Mouse (Mus musculus) CH12.LX (cell line): ENCODE measurements around the gene Ncor2. TPM values are rescaled to one million over a fixed set of nuclear protein-coding genes. Genes with fewer than 3 reads are reported as not detected.

Experiments used
- DNase-seq: peaks from one replicate; pipeline ENCODE4 v3.0.0-alpha.2; 2013; ENCODE audit errors: extremely low read depth
- H3K27ac ChIP-seq: 2 replicates; pipeline ENCODE4 v1.5.1; 2012; ENCODE audit warnings: low read depth, mild to moderate bottlenecking, control low read depth, moderate library complexity; ENCODE audit not compliant: insufficient read depth
- H3K27me3 ChIP-seq: replicated peaks from 2 replicates; pipeline ENCODE3; 2012; ENCODE audit warnings: inconsistent platforms
- H3K36me3 ChIP-seq, 2 experiments: replicated peaks in 1 of 2; 2 replicates each; pipeline versions ENCODE3 to v1.6.1; 2012; ENCODE audit warnings: inconsistent platforms in 1 of 2, low read length in 1 of 2, mild to moderate bottlenecking in 1 of 2, mixed read lengths in 1 of 2, moderate library complexity in 1 of 2; ENCODE audit not compliant: control insufficient read depth in 1 of 2, insufficient read depth in 1 of 2
- H3K4me1 ChIP-seq, 2 experiments: 2 replicates each; pipeline ENCODE4 v1.6.1; 2012; ENCODE audit warnings: inconsistent platforms in 1 of 2, moderate library complexity in 1 of 2; ENCODE audit not compliant: insufficient read depth in 2 of 2, control insufficient read depth in 1 of 2
- H3K4me2 ChIP-seq: 2 replicates; pipeline ENCODE4 v1.6.1; 2012; ENCODE audit warnings: low read depth, mild to moderate bottlenecking, control low read depth; ENCODE audit not compliant: poor library complexity, insufficient read depth, severe bottlenecking
- H3K4me3 ChIP-seq, 3 experiments: fragments of 150-350 bp in 1 of 3; sonication (generic) in 1 of 3; replicated peaks in 1 of 3; 2 replicates each; pipeline versions ENCODE3 to v1.5.1; 2011 to 2012; ENCODE audit warnings: low read depth in 2 of 3, low read length in 2 of 3, mild to moderate bottlenecking in 2 of 3, moderate library complexity in 2 of 3, control low read depth in 1 of 3, improper control_type of control experiment in 1 of 3, inconsistent platforms in 1 of 3, mixed read lengths in 1 of 3; ENCODE audit not compliant: poor library complexity in 1 of 3
- H3K79me2 ChIP-seq: replicated peaks from 2 replicates; pipeline ENCODE4 v1.6.1; 2012; ENCODE audit warnings: mild to moderate bottlenecking, moderate library complexity; ENCODE audit not compliant: control insufficient read depth, poor library complexity, insufficient read depth, severe bottlenecking; ENCODE audit errors: extremely low read depth
- H3K9ac ChIP-seq: 2 replicates; pipeline ENCODE4 v1.6.1; 2012; ENCODE audit warnings: low read depth, mild to moderate bottlenecking, control low read depth, moderate library complexity; ENCODE audit not compliant: insufficient read depth
- H3K9me3 ChIP-seq: replicated peaks from 2 replicates; pipeline ENCODE3; 2012; ENCODE audit warnings: low read length, inconsistent platforms, mixed read lengths
- ETS1 ChIP-seq: conservative IDR thresholded peaks from 2 replicates; pipeline ENCODE4 v1.6.1; 2012; ENCODE audit warnings: low read depth, mild to moderate bottlenecking, inconsistent platforms, low read length, improper control_type of control experiment, moderate library complexity
- JUND ChIP-seq: conservative IDR thresholded peaks from 2 replicates; pipeline ENCODE4 v1.6.1; 2011; ENCODE audit warnings: low read depth, low read length, improper control_type of control experiment
- KAT2A ChIP-seq: IDR thresholded peaks from 2 replicates; pipeline ENCODE4 v1.6.1; 2012; ENCODE audit warnings: low read length, improper control_type of control experiment, inconsistent platforms; ENCODE audit not compliant: insufficient replicate concordance
- POLR2A ChIP-seq: IDR thresholded peaks from 2 replicates; pipeline ENCODE4 v1.6.1; 2011; ENCODE audit warnings: low read depth, mild to moderate bottlenecking, improper control_type of control experiment, low read length
- TBP ChIP-seq: conservative IDR thresholded peaks from 2 replicates; pipeline ENCODE4 v1.6.1; 2011; ENCODE audit warnings: low read depth, low read length, improper control_type of control experiment
- ZNF384 ChIP-seq: IDR thresholded peaks from 2 replicates; pipeline ENCODE4 v1.6.1; 2012; ENCODE audit warnings: low read depth, low read length, improper control_type of control experiment, inconsistent platforms
- dilution Hi-C: fragments of 300-500 bp; cut with MboI; formaldehyde crosslinking; loops from 2 replicates; pipeline ENCODE4 v1.14.3; 2020; ENCODE audit warnings: low sequenced_read_pairs; ENCODE audit not compliant: extremely low pct_unique_long_range_greater_than_20kb, extremely low pct_ligation_motif_present
- in situ Hi-C: fragments of 300-500 bp; cut with MboI; formaldehyde crosslinking; loops from 3 replicates; pipeline ENCODE4 v1.14.3; 2019; ENCODE audit warnings: low sequenced_read_pairs, low pct_ligation_motif_present, low pct_unique_long_range_greater_than_20kb, mixed read lengths
- polyA plus RNA-seq: library from polyadenylated mRNA; unstranded; fragments of >175 nt; gene quantifications from 2 replicates; pipeline ENCODE4 v1.2.1, GENCODE M21; 2012; ENCODE audit warnings: low read depth; ENCODE audit not compliant: insufficient read length
- total RNA-seq, 2 experiments: library from RNA; depleted of rRNA; stranded (reverse); fragments of 300-350 nt in 1 of 2; fragments of >200 nt in 1 of 2; gene quantifications; 2 replicates each; pipeline ENCODE4 v1.2.3; 2012 to 2014

The Ncor2 gene
- total and polyA plus RNA-seq, 3 experiments: 3.9 to 44.7 (median 10.8) TPM

DNA sequence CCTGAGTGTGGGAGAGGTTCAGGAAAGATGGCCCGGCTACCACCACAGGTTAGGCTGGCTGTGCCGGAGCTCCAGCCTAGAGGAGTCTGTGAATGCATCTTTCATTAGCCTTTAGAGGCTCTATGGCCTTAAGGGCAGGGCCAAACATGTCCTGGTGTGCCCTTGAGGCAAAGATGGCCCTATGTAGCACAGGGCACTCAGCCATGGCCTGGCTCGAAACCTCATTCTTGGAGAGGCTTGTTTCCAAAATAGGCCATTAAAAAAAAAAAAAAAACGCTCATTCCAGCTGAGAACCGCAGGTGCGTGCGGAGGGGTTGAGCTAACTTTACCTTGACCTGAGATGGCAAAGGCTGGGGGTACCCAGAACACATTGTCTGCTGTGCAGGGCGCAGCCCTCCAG lies 167.4 kb downstream of the Ncor2 start:
- peaks cover 9 to 63% of the 10 kb centered on the region in 2 experiments for H3K36me3 ChIP-seq
- dilution Hi-C loops (no loop called here), in situ Hi-C loops (loop anchor here (5.0 kb wide), 1 partner anchor 104 kb away; no protein-coding TSS in a partner anchor)
- TF ChIP-seq ZNF384 (0 out of 2 replicates have a peak, but pooled peaks have one; percentile 13), TBP (no peak)
- H3K9me3 ChIP-seq: no peaks in the 10 kb centered on the region
- H3K9ac ChIP-seq: no peak overlapping the region
- H3K27ac ChIP-seq: no peak overlapping the region
- H3K79me2 ChIP-seq: no peaks in the 10 kb centered on the region
- no peak for DNase-seq
- no peaks in the 10 kb centered on the region for H3K27me3 ChIP-seq
- H3K4me2 ChIP-seq: no peak overlapping the region
- peaks cover 4 to 26% of the 10 kb centered on the region in 2 experiments; a peak in 3 of 4 replicates for H3K4me1 ChIP-seq
- H3K4me3 ChIP-seq: no peak overlapping the region

DNA sequence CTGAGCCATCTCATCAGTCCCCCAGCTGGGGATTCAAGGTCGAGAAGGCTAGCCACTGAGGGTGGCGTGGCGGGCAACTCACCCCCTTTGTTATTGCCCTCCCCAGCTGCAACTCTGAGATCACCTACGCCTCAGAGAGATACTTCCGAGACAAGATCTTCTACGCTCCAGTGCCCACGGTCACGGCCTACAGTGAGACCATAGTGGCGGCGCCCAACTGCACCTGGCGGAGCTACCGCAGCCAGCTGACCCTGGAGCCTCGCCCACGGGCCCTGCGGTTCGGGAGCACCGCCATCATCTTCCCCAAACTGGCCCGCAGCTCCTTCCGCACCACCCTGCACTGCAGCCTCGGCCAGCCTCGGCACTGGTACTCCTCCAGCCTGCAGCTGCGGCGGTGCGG lies 167.9 kb downstream of the Ncor2 start:
- in situ Hi-C loops: loop anchor here (5.0 kb wide), 1 partner anchor 104 kb away; no protein-coding TSS in a partner anchor

DNA sequence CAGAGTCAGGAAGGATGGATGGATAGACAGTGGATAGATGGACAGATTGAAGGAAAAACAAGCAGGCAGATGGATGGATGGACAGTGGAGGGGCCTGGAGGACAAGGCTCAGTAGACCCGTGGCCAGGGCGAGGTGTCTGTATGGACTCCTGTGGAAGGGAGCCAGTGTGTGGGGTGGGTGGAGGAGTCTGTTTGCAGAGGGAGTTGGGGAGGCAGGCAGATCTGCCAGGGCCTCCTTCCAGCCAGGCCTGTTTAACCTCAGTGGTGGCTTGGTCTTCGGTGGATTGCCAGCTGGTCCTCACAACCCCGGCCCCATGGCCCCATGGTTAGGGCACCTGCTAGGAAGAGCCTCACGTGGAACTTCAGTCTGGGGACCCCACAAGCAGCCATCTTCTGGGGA lies 172.1 kb downstream of the Ncor2 start:
- in situ Hi-C loops: no loop called here

More for the DNA sequence above, 167.9 kb downstream of the Ncor2 start:
- H3K9ac ChIP-seq: no peak overlapping the region
- no peak overlapping the region for H3K4me3 ChIP-seq
- no peak overlapping the region for H3K4me2 ChIP-seq
- dilution Hi-C loops: no loop called here
- H3K79me2 ChIP-seq: no peaks in the 10 kb centered on the region
- H3K27ac ChIP-seq: no peak overlapping the region
- peak; percentile 49 for DNase-seq
- H3K36me3 ChIP-seq: peaks cover 4 to 59% of the 10 kb centered on the region in 2 experiments
- TF ChIP-seq ETS1 (0 out of 2 replicates have a peak, but pooled peaks have one; percentile 14), KAT2A (no peak)
- no peaks in the 10 kb centered on the region for H3K27me3 ChIP-seq
- peaks cover 4 to 26% of the 10 kb centered on the region in 2 experiments; a peak in 3 of 4 replicates for H3K4me1 ChIP-seq
- no peaks in the 10 kb centered on the region for H3K9me3 ChIP-seq

More for the DNA sequence above, 172.1 kb downstream of the Ncor2 start:
- Histone ChIP-seq H3K9me3 (peaks cover 2% of the 10 kb centered on the region), H3K4me1 (peaks cover 7 to 22% of the 10 kb centered on the region in 2 experiments; a peak in 3 of 4 replicates), H3K4me2 (no peak overlapping the region), H3K4me3 (no peak overlapping the region), H3K27ac (no peak overlapping the region), H3K9ac (no peak overlapping the region)
- no peak for DNase-seq
- no peak for TF ChIP-seq JUND
- no peak for TF ChIP-seq KAT2A
- no peak for TF ChIP-seq POLR2A
- TF ChIP-seq, all 38 proteins: peak for 0
- no peaks in the 10 kb centered on the region for H3K79me2 ChIP-seq
- H3K36me3 ChIP-seq: peaks cover 0 to 23% of the 10 kb centered on the region in 2 experiments
- peaks cover 7% of the 10 kb centered on the region for H3K27me3 ChIP-seq
- dilution Hi-C loops: no loop called here
